In genomic region chr7:19817382-19818105, GRCm38 (mm10) we compare ENCODE assay signal across 1 mouse cellular context.
TF ChIP-seq lines count a peak whose summit lies in the region.

No protein-coding gene starts in this region.

TF ChIP-seq in ES-E14, 5 proteins besides CTCF, POLR2A, EP300 and RAD21 (continued from another document):
- TF ChIP-seq HCFC1 (IDR thresholded peaks at IDR 0.05; ENCODE audit: borderline replicate concordance, insufficient read depth, low read length) (no peak), CHD2 (IDR thresholded peaks at IDR 0.05; ENCODE audit: low read depth, low read length) (no peak)
TF ChIP-seq in ES-E14: peak in this region for 0.
